Mouse (Mus musculus): ENCODE results near the gene Lpar1.
A peak's percentile ranks its signal among the peaks of the same experiment; 100 is the strongest.

Lpar1 gene

DNA sequence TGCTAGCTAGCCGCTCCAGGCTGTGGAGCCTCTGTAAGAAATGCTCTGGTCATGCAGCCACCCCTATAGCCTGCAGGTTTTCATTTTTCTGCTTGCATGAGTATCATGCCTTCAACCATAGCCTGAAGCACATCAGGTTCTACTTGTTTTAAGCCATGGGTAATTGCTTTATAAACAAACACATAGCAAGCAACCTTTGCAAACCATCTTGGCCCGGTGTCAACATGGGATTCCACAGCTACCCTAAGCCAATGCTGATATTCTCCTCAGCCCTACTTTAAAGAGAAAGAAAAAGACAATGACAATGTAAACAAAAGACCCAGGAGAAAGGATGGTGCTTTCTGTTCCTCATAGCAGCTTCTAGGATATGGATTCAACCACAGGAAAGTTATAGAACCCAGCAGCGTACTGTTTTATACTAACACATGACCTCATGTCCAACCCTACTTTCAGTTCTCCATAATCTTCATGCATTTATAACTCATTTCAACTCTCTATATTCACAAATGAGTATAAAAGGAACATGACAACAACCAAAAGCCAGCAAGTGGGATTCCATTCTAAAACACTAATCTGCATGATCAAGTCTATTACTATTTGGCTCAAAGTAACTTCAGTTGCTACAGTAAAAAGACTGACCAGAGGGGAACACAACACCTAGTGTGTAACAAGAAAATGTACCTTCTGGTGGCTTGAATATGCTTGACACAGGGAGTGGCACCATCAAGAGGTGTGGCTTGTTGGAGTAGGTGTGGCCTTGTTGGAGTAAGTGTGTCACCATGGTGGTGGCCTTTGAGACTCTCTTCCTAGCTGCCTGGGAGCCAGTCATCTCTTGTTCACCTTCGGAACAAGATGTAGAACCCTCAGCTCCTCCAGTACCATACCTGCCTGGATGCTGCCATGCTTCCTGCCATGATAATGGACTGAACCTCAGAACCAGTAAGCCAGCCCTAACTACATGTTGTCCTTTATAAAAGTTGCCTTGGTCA is 46.9 kb downstream of the Lpar1 start:
- DNase-seq (ENCODE audit: low read depth, low spot score): no peak

DNA sequence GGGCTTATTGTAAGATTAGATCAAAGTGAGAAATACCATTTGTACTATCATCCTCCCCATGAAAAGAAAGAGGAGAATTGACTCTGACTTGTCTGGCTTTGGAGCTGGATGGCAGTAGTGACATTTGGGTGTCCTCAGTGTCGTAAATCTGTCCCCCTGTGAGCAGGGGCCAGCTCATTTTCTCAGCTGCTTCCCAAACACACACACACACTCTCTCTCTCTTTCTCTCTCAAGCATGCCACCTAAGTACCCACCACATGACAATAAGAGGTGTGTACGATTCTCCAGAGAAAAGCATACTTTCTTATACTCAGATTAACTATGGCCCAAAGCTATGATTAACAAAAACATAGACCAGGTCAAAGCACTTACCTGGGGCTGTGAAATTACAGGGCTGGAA is 49.4 kb downstream of the Lpar1 start:
- DNase-seq (ENCODE audit: low read depth, low spot score): no peak

DNA sequence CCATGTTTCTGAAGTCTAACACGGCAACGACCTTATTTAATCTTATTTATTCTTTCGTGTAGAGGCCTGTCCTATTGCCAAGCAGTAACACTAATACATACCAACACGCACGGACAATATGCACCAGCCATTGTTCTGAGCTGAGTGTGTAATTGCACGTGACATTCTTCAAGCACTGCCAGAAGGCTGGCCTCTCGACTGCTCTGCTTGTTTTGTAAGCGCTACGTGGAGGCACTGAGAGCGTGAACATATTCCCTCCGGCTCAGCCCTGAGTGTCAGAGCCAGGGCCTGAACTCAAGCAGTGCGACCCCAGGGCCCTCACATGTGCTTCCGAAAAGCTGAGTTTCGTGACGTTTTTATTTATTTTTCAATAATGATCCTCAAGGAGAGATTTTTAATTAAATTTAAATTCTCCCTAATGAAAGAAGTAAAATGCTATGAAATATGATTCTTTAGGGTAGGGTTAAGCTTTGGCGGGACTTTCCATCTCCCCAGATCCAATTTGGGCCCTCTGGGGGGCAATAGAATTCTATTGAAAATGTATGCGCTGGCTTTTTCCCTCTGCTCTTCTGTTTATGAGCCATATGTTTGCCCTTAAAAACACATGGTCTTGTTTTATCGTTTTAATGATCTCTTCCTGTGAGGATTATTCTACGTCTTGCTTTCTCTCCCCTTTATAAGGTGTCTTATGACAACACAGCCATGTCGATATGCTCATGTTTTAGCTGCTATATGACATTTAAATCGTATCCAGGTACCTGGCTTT is 52.5 kb downstream of the Lpar1 start:
- DNase-seq (ENCODE audit: low read depth, low spot score): no peak

DNA sequence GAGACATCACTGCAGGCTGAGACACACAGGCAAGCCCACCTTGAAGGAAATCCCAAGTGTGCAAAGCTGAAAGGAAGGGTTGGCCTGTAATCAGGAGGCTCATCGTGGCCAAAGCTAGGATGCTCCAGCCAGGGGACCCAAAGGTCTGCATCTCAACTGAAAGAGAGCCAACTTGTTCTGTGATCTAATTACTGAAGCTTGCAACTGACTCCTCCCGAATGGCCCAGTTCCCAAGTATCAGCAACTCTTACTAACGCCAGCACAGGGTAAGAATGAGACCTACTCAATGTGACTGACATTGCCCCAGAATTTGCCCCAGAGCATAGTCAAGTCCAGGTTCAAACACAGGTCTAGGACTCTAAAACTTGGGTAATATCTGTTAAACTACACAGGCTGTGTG is 53.9 kb downstream of the Lpar1 start:
- no peak for DNase-seq (ENCODE audit: low read depth, low spot score)

DNA sequence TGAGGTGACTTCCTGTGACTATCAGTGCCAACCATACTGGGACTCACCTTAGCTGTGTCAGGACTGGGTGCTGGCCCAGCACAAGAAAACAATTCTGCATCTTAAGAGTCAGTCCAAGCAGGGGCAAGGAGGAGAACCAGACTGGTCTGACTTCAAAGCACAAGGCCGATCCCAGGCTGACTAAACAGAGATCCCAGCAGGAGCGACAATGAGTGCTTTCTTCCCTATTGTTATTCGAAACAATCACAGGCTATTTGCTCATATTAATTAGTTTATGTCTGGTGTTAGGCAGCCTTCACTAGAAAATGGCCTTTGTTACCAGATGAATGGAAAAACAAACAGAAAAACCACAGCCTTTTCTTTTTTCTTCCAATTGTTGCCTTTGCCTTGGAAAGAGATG is 54.5 kb downstream of the Lpar1 start:
- peak; percentile 78 for DNase-seq (ENCODE audit: low read depth, low spot score)

DNA sequence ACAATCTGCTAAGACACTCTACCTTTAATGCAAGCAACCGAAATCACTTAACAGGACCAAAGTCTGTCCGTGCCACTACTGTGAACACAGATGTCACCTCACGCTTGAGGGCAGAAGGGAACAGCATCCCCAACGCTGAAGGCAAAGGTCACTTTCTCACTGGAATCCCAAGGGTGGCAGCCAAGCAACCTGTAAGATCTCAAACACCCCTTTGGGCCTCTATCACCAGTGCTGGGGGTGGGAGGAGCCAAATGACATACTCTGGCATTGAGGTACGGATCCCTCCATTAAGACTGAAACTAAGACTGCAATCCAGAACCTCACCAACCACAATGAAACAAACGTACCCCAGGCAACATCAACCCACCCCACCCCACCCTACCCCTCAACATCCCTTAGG is 55.0 kb downstream of the Lpar1 start:
- no peak for DNase-seq (ENCODE audit: low read depth, low spot score)

DNA sequence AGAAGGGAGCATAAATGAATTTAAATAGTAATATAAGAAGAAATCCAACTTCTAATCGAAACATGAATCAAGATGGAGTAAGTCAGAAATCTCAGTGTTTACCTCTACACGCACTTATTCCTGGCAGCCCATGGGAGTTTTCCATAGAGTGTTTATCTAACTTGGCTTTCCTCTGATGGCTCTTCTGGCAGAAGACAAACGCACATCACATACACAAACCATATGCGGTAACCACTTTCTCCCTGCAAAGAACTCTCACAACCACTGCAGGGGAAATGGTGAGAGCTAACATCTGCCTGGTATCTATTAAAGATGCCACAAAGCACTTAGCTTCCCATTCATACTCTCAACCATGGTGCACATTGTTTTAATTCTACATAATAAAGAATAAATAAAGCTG is 56.4 kb downstream of the Lpar1 start:
- DNase-seq (ENCODE audit: low read depth, low spot score): no peak

DNA sequence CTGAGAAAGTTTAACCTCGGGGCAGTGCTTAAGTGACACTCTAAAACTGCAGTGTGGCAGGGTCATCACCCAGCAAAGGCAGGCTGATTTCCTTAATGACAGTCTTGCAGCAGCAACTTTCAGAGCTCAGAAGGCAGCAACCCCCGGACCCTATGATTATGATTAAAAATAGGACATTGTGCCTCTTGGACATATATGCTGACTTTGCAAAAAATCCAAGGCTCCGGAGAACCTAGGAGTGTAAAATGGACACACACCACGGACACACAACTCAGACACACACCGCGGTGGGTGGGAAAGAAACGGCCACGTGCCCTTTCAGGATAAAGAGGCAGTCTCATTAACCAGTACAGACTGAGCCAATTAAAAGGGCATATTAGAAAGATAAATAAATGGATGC is 57.0 kb downstream of the Lpar1 start:
- no peak for DNase-seq (ENCODE audit: low read depth, low spot score)

DNA sequence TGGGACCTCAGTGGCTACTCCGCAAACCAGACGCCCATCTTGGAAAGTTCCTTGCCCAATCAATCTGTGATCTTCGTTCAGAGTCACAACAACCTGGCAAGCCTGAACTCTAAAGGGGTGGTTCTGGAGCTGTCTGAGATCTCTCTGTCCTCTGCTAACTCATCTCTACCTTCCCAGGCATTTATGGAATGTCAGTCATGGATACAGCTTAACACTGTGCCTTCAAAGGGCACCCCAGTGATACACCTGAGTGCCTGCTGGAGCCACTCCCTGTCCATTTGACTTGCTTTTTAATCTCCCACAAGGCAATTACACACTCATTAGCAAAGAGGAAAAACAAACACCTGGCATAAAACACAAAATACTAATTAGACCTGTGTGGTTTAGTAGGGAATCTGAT is 62.0 kb downstream of the Lpar1 start:
- DNase-seq (ENCODE audit: low read depth, low spot score): no peak

DNA sequence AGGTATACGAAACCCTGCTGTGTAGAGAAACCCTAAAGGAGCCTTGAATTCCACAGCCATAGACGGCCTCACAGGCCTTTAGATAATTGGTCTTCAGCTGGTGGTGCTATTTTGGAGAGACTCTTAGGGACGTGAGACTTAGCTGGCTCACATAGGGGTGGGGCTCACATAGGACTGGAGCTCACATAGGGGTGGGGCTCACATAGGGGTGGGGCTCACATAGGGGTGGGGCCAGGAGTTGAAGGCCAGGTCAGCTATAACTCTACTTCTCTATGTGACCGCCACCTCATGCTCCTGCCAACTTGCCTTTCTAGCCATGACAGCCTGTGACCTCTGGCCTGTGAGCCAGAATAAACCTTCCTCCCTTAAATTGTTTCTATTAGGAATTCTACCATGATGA is 63.3 kb downstream of the Lpar1 start:
- peak; percentile 77 for DNase-seq (ENCODE audit: low read depth, low spot score)

DNA sequence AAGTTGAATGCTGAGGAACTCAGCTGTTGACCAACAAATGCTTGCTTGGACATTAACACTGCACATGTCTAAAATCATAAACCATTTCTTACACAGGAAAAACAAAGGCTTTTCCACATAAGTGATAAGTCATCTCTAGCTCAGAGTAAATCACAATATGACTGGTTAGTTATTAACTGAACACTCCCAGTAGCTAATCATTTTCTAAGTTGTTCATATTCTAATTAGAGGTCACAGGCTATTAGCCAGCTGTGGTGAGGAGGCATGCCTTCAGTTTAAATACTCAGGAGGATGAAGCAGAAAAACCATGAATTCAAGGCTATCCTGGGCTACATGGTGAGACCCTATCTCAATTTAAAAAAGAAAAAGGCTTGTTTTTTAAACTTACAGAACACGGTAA is 75.1 kb downstream of the Lpar1 start:
- no peak for DNase-seq (ENCODE audit: low read depth, low spot score)

DNA sequence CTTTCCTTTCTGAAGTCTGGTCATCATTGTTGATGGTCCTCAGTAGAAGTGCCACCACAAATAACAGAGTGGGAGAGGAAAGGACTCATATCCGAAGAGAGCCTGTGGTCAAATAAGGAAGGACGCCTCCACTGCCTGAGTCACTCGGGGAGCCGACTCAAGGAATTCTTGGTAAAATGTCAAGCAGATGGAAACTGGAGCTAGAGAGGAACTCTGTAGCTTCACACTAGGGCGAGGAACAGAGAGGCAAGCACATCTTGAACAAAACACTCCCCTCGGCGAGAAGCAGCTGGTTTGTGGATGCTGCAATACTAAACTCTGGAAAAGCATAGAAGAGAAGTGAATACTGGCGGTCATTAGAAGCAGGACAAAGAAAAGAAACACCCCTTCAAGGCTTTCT is 76.0 kb downstream of the Lpar1 start:
- DNase-seq (ENCODE audit: low read depth, low spot score): no peak

DNA sequence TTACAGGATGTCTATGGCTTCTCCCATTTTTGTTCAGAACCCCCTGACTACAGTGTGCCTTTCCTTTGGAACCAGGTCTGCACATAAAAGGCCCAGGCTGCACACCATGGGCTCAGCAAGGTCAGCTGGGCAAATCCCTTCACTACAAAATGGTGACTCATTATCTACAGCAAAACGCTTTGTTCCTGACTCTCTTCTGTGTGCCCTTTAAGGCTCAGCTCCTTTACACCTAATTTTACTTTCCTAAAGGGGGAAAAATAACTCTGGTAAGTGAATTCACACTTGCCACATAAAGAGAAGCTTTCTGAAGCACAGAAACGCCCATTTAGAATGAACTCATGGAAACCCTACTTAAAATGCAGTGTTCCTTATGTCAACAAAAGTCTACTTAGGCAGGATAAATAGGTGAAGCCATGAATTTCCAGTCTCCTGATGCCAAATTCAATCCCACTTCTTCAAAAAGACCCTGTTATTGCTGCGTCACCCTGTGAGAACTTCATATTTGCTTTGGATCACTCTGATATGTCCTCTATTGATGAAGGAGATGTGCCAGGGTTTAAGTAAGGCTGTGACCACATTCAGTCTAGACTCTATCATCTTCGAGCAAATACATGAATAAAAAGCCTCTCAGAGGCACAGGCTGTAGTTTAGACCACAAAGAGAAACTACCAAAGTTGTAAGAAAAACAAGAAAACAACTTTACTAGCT is 82.3 kb downstream of the Lpar1 start:
- DNase-seq (ENCODE audit: low read depth, low spot score): no peak

DNA sequence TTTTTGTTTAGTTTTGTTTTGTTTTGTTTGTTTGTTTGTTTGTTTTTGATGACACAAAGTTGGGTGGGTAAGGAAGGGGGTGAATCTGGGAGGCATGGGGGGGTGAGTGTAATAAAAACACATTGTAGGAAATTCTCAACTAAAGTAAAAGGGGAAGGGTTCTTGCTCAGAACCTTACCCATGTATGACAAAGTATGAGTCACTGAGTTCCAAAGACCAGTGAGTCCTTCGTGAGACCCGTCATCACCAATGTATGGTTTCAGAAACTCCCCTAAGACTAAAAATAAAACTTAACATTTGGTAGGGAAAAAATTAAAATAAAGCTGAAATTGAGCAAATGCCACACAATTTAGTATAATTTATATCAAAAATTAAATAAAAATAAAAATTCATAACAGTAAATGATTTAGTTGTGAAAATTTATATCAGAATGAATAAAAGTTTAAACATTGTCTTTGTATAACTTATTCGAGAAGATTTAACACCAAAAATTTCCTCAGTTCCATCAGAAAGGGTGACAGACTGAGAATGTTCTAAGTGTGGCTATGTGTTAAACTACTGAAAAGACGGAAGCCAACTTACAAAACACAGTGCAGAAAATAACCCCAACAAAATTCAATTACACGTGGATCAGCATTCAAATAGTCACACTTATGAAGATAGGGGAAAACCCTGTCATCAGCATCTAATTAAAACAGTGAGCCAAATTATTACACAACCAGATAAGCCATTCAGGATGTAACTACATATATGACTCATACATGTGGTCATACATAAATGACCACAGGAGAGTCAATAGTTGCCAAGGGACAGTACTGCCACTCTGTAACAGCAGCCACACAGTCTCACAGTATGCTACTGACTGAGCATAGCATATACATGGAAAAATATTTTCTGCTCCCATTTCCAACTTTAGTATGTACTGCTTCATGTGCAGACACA is 83.8 kb downstream of the Lpar1 start:
- no peak for DNase-seq (ENCODE audit: low read depth, low spot score)

DNA sequence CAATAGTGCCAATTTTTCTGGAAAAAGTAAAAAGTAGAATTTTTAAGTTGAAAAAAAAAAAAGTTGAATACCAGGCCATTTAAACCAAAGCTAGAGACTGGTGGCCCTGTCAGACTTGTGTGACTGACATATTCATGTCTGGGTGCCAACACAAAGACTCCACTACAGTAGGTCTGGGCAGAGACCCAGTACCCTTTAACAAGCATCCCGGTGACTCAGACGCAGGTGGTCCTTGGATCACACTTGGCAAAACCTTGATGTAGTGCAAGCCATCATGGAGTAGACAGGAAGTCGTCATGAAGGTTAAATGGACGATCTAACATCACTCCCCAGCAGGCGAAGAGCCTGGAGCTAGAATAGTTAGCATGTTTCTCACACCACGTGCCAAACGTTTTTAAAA is 84.7 kb downstream of the Lpar1 start:
- DNase-seq (ENCODE audit: low read depth, low spot score): no peak

DNA sequence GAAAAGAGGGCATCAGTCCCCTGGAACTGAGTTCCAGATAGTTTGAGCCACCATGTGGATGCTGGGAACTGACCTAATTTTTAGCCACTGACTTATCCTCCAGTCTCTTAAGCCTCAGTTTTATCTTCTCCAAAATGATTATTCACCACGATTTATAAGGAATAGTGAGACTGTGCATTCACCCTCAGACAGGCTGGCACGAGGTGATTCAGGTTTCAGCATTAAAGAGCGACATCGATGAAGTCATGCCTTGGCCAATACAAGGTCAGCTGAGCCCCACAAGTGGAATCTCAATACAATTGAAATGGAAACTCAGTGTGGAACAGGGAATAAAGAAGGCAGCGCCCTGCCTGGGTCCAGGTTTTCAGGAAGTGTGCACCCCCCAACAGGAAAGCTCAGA is 88.1 kb downstream of the Lpar1 start:
- DNase-seq (ENCODE audit: low read depth, low spot score): no peak

DNA sequence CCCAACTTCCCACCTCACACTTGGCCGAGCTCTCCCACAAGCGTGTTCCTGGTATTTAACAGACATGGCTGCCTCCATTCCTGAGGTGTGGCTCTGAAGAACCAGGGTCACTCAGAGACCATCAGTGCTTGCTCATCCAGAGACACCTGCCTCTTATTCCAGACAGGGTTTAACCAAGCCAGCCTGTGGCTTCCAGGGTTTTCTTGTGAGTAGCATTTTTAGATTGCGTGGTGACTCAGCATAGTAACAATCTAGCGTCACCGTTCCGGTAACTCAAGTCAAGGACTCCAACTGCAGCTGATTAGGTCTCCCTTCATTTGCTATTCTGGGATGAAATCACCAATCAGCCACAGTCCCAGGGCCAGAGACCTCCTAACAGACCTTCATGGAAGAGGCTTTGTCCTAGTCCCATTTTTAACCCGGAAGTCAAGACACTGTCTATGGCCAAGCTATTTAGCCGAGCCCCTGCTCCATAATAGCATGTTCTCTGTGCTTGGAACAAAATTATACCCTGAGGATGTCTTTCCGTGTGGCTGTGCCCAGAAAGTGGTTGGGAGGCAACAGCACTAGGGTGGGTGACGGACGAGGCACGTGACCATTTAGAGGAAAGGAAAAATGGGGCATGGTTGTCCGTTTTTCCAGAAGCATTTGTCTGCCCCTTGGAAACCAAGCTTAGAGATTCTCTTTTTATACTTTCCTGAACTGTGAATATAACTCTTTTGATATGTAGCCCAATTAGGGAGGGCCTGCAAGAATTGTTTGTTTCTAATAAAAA is 89.1 kb downstream of the Lpar1 start:
- DNase-seq (ENCODE audit: low read depth, low spot score): no peak

DNA sequence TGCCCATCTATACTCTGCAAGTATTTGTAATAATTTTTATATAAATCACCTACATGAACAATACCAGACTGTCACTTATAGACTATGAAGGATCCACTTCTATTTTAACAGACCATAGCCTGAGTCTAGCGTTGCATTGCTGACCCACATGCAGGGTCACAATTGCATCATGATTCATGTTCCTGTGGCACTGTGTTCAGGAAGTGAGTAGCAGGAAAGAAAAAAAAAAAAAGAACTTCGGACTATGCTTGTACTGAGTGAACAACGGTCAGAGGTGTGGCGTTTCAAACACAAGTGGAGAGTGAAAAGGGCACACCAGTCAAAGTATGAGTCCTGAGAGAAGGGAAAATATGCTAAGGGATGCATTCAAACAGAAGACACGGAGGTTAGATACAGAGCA is 90.7 kb downstream of the Lpar1 start:
- DNase-seq (ENCODE audit: low read depth, low spot score): no peak

DNA sequence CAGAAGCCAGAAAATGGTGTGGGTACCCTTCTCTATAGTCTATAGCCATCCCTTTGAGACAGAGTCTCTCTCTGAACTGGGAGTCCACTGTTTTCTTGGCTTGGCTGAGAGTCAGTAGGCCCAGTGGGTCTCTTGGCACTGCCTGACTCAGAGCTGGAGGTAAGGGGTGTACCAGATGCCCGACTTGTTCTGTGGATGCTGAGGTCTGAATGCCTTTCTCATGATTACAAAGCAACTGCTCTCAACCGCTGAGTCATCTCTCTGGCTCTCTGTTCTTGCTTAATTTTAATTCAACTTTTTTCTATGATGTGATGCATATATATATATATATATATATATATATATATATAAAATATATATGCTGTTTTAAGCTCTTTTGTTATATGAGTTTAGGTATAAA is 91.1 kb downstream of the Lpar1 start:
- DNase-seq (ENCODE audit: low read depth, low spot score): no peak

DNA sequence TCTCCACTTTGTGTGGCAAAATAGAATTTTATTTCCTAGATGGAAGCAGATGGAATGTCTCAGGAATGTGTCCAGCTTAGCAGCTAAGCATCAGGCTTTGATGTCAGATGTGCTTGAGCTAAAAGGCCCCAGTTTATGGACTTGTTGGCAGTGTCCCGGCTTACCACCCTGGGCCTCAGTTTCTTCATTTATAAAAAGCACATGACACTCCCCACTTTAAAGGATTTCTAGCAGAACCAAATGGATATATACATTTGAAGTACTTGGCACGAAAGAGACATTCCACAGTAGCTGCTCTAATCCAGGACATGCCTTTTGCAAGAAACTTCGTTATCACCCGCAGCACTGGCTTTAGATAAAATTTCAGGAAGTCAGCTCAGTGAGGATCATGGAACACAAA is 100.4 kb downstream of the Lpar1 start:
- DNase-seq (ENCODE audit: low read depth, low spot score): no peak
